Mouse (Mus musculus): Measurements from ENCODE around the gene Rasa2. TPM values are rescaled to one million over a fixed set of nuclear protein-coding genes. Genes with fewer than 3 reads are reported as not detected.

Rasa2 gene
- total and polyA plus RNA-seq, 2 experiments from 2014 or later, result 6.9 to 38.9 TPM

GRCm38 (mm10) chr9:96583076-96583475, 48.3 kb downstream of the Rasa2 start:
- no peaks in the 10 kb centered on the region for H3K27me3 ChIP-seq (ENCODE audit: control insufficient read depth, insufficient read depth, low read length)
- H3K36me3 ChIP-seq (replicated peaks; ENCODE audit: control insufficient read depth, insufficient read depth, low read length), result peaks cover 6% of the 10 kb centered on the region; the same call in 1 of the 2 replicates
- no peak for TF ChIP-seq EP300 (IDR thresholded peaks at IDR 0.05; ENCODE audit: low read depth)
- no peaks in the 10 kb centered on the region for H3K4me1 ChIP-seq (ENCODE audit: control insufficient read depth, insufficient read depth)
- ATAC-seq (ENCODE audit: insufficient read depth, low read depth) (no peak), DNase-seq (ENCODE audit: low spot score) (no peak)
- no peaks in the 10 kb centered on the region for H3K9me3 ChIP-seq (replicated peaks; ENCODE audit: control insufficient read depth, low read length)
- no peak overlapping the region for H3K27ac ChIP-seq (ENCODE audit: low read depth)
- H3K9ac ChIP-seq (replicated peaks; ENCODE audit: low read depth, low read length), result no peak overlapping the region
- no peak overlapping the region for H3K4me3 ChIP-seq (ENCODE audit: low read depth, low read length)
- 83% methylated on average over 2 of the region's 2 CpGs for WGBS
- H3K4me2 ChIP-seq (ENCODE audit: low read depth, low read length), result no peak overlapping the region

- Histone ChIP-seq H3K4me3 (ENCODE audit: low read depth, low read length) (no peak overlapping the region), H3K4me2 (ENCODE audit: low read depth, low read length) (no peak overlapping the region), H3K9ac (replicated peaks; ENCODE audit: low read depth, low read length) (no peak overlapping the region), H3K27me3 (ENCODE audit: control insufficient read depth, insufficient read depth, low read length) (no peaks in the 10 kb centered on the region), H3K36me3 (replicated peaks; ENCODE audit: control insufficient read depth, insufficient read depth, low read length) (peaks cover 15% of the 10 kb centered on the region), H3K4me1 (ENCODE audit: control insufficient read depth, insufficient read depth) (no peaks in the 10 kb centered on the region), H3K9me3 (replicated peaks; ENCODE audit: control insufficient read depth, low read length) (no peaks in the 10 kb centered on the region), H3K27ac (ENCODE audit: low read depth) (no peak overlapping the region)
- DNase-seq (ENCODE audit: low spot score) (no peak), ATAC-seq (ENCODE audit: insufficient read depth, low read depth) (no peak)
- WGBS, result 72% methylated on average over 4 of the region's 4 CpGs
- TF ChIP-seq EP300 (IDR thresholded peaks at IDR 0.05; ENCODE audit: low read depth), result no peak
- TF ChIP-seq CTCF (IDR thresholded peaks at IDR 0.05; ENCODE audit: low read depth), result no peak
Observed at GRCm38 (mm10) chr9:96578190-96578589, 53.2 kb downstream of the Rasa2 start.

DNA sequence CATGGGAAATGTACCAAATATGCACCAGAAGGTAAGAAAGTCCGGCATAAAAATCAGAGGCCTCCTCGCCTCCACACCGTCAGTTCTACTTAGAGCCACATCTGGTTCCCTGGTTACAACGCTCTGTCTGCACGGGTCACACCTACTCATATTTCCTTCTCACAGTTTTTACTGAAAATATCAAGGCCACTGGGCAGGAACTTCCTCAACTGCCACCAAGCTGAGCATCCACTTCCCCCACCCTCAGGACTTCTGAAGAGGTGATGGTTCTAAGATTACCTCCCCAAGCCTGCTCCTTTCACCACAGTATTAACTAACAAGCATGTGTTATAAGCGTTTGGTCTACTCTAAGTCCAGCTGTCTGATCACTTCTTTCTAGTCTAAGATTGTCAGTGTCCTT, 53.7 kb downstream of the Rasa2 start:
- DNase-seq (ENCODE audit: low spot score), result no peak
- no peaks in the 10 kb centered on the region for H3K4me1 ChIP-seq (ENCODE audit: control insufficient read depth, insufficient read depth)
- H3K4me2 ChIP-seq (ENCODE audit: low read depth, low read length), result no peak overlapping the region
- no peak overlapping the region for H3K4me3 ChIP-seq (ENCODE audit: low read depth, low read length)
- no peaks in the 10 kb centered on the region for H3K27me3 ChIP-seq (ENCODE audit: control insufficient read depth, insufficient read depth, low read length)
- H3K9ac ChIP-seq (replicated peaks; ENCODE audit: low read depth, low read length), result no peak overlapping the region
- no peaks in the 10 kb centered on the region for H3K9me3 ChIP-seq (replicated peaks; ENCODE audit: control insufficient read depth, low read length)
- no peak overlapping the region for H3K27ac ChIP-seq (ENCODE audit: low read depth)
- WGBS, result 73% methylated on average over 6 of the region's 6 CpGs
- no peak for ATAC-seq (ENCODE audit: insufficient read depth, low read depth)
- TF ChIP-seq EP300 (IDR thresholded peaks at IDR 0.05; ENCODE audit: low read depth), result no peak
- TF ChIP-seq CTCF (IDR thresholded peaks at IDR 0.05; ENCODE audit: low read depth), result no peak
- peaks cover 15% of the 10 kb centered on the region for H3K36me3 ChIP-seq (replicated peaks; ENCODE audit: control insufficient read depth, insufficient read depth, low read length)

- no peaks in the 10 kb centered on the region for H3K4me1 ChIP-seq (ENCODE audit: control insufficient read depth, insufficient read depth)
- no peak for ATAC-seq (ENCODE audit: insufficient read depth, low read depth)
- no peaks in the 10 kb centered on the region for H3K9me3 ChIP-seq (replicated peaks; ENCODE audit: control insufficient read depth, low read length)
- H3K9ac ChIP-seq (replicated peaks; ENCODE audit: low read depth, low read length), result no peak overlapping the region
- H3K4me3 ChIP-seq (ENCODE audit: low read depth, low read length), result no peak overlapping the region
- no peak overlapping the region for H3K4me2 ChIP-seq (ENCODE audit: low read depth, low read length)
- TF ChIP-seq EP300 (IDR thresholded peaks at IDR 0.05; ENCODE audit: low read depth), result no peak
- peak; percentile 89 for TF ChIP-seq CTCF (IDR thresholded peaks at IDR 0.05; ENCODE audit: low read depth)
- no peak overlapping the region for H3K27ac ChIP-seq (ENCODE audit: low read depth)
- no peaks in the 10 kb centered on the region for H3K27me3 ChIP-seq (ENCODE audit: control insufficient read depth, insufficient read depth, low read length)
- WGBS, result 8% methylated on average over 1 of the region's 1 CpGs
- DNase-seq (ENCODE audit: low spot score), result peak; percentile 49
- peaks cover 32% of the 10 kb centered on the region for H3K36me3 ChIP-seq (replicated peaks; ENCODE audit: control insufficient read depth, insufficient read depth, low read length)
Observed at GRCm38 (mm10) chr9:96573252-96573651, 58.2 kb downstream of the Rasa2 start.

DNA sequence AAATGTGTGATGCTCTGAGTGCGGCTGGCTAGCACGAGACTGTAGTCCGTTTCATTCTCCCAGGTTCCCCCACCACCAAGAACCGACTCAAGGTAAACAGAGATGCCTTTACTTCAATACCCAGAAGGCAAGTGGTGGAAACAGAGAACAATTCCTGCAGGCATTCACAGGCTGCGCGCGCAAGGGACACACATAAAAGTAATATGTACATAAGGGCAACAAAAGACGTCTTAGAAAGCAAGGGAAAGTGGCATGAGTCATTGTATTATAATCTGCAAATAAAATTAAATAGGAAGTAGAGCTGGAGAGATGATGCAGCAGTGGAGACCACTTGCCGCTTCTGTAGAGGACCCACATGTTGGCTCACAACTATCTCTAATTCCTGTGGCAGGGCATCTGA, 58.7 kb downstream of the Rasa2 start:
- DNase-seq (ENCODE audit: low spot score), result no peak
- Histone ChIP-seq H3K4me2 (ENCODE audit: low read depth, low read length) (no peak overlapping the region), H3K9me3 (replicated peaks; ENCODE audit: control insufficient read depth, low read length) (no peaks in the 10 kb centered on the region), H3K4me1 (ENCODE audit: control insufficient read depth, insufficient read depth) (no peaks in the 10 kb centered on the region), H3K36me3 (replicated peaks; ENCODE audit: control insufficient read depth, insufficient read depth, low read length) (peaks cover 32% of the 10 kb centered on the region), H3K27ac (ENCODE audit: low read depth) (no peak overlapping the region), H3K27me3 (ENCODE audit: control insufficient read depth, insufficient read depth, low read length) (no peaks in the 10 kb centered on the region), H3K4me3 (ENCODE audit: low read depth, low read length) (no peak overlapping the region), H3K9ac (replicated peaks; ENCODE audit: low read depth, low read length) (no peak overlapping the region)
- 85% methylated on average over 9 of the region's 9 CpGs for WGBS
- TF ChIP-seq CTCF (IDR thresholded peaks at IDR 0.05; ENCODE audit: low read depth), result no peak
- TF ChIP-seq EP300 (IDR thresholded peaks at IDR 0.05; ENCODE audit: low read depth), result no peak
- ATAC-seq (ENCODE audit: insufficient read depth, low read depth), result no peak

DNA sequence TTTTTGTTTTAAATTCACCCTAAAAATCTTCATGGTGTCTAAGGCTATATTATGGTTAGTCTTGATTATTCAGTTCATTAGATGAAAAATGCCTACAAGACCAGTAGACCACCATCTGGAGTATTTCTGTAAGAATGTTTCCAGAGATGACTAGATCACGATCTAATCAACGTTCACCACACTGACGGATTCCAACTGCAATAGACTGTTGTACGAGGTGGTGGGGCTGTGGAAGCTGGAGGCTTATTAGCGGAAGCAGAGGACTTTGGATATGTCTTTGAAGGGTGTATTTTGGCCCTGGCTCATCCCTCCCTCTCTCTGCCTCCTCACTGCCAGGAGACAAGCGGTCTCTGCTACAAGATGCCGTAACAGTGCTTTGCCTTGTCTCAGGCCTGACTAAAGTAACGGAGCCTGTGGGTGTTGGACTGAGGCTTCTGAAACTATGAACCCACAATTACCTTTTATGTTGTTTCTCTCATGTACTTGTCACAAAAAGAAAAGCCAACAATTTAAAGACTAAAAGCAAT, 64.9 kb downstream of the Rasa2 start:
- Histone ChIP-seq H3K9ac (replicated peaks; ENCODE audit: low read depth, low read length) (no peak overlapping the region), H3K27me3 (ENCODE audit: control insufficient read depth, insufficient read depth, low read length) (no peaks in the 10 kb centered on the region), H3K4me1 (ENCODE audit: control insufficient read depth, insufficient read depth) (no peaks in the 10 kb centered on the region), H3K4me3 (ENCODE audit: low read depth, low read length) (no peak overlapping the region), H3K27ac (ENCODE audit: low read depth) (no peak overlapping the region), H3K4me2 (ENCODE audit: low read depth, low read length) (no peak overlapping the region), H3K36me3 (replicated peaks; ENCODE audit: control insufficient read depth, insufficient read depth, low read length) (peaks cover 54% of the 10 kb centered on the region), H3K9me3 (replicated peaks; ENCODE audit: control insufficient read depth, low read length) (no peaks in the 10 kb centered on the region)
- DNase-seq (ENCODE audit: low spot score) (no peak), ATAC-seq (ENCODE audit: insufficient read depth, low read depth) (no peak)
- TF ChIP-seq EP300 (IDR thresholded peaks at IDR 0.05; ENCODE audit: low read depth) (no peak), CTCF (IDR thresholded peaks at IDR 0.05; ENCODE audit: low read depth) (no peak)
- 83% methylated on average over 8 of the region's 8 CpGs for WGBS

Measured in heart, postnatal 0 days (tissue).